In genomic region chr4:86856304-86857112, GRCm38 (mm10) we compare ENCODE assay signal across 8 mouse cellular contexts. TPM values are rescaled to one million over a fixed set of nuclear protein-coding genes. Genes with fewer than 3 reads are reported as not detected.
DNase-seq lines count a peak whose midpoint lies in the region; ATAC-seq and TF ChIP-seq lines count a peak whose summit lies in the region.

No protein-coding gene starts in this region.

- peaks cover 36% of the 10 kb centered on the region for H3K36me3 ChIP-seq in kidney, embryonic 14.5 days (ENCODE audit: control insufficient read depth, insufficient read depth, low read length)
- peaks cover 24% of the 10 kb centered on the region for H3K36me3 ChIP-seq in myocyte (ENCODE audit: control insufficient read depth, insufficient read depth)

- H3ac ChIP-seq in myocyte (ENCODE audit: control insufficient read depth, insufficient read length), result peak overlapping the region; percentile 32

- no peak for TF ChIP-seq CTCF in cortical plate, adult 2 months (IDR thresholded peaks at IDR 0.05; ENCODE audit: extremely low read depth, insufficient read depth, low read length)

- TF ChIP-seq POLR2A in cortical plate, adult 2 months (IDR thresholded peaks at IDR 0.05; ENCODE audit: extremely low read depth, insufficient read depth, low read length), result no peak
- no peak for TF ChIP-seq POLR2A in myocyte (IDR thresholded peaks at IDR 0.05; ENCODE audit: insufficient read length, low read depth)

- H3K4me2 ChIP-seq in kidney, embryonic 14.5 days (replicated peaks; ENCODE audit: low read depth, low read length), result peak overlapping the region; percentile 69
- peak overlapping the region; percentile 66 for H3K4me2 ChIP-seq in myocyte (ENCODE audit: low read depth)

- no peaks in the 10 kb centered on the region for H3K27me3 ChIP-seq in kidney, embryonic 14.5 days (ENCODE audit: control insufficient read depth, insufficient read depth, low read length)
- H3K27me3 ChIP-seq in myocyte (ENCODE audit: control insufficient read depth, insufficient read depth, insufficient read length), result no peaks in the 10 kb centered on the region

- peak overlapping the region; percentile 99 for H3K4me3 ChIP-seq in kidney, embryonic 14.5 days (ENCODE audit: low read length)
- peak overlapping the region; percentile 72 for H3K4me3 ChIP-seq in cortical plate, adult 2 months (ENCODE audit: insufficient read depth, low read length)
- peak overlapping the region; percentile 74 for H3K4me3 ChIP-seq in myocyte

- WGBS in kidney, embryonic 14.5 days, result 1% methylated on average over 44 of the region's 50 CpGs

- H3K27ac ChIP-seq in kidney, embryonic 14.5 days (ENCODE audit: low read depth, low read length), result peak overlapping the region; percentile 96
- peak overlapping the region; percentile 91 for H3K27ac ChIP-seq in cortical plate, adult 2 months (ENCODE audit: insufficient read depth, low read length)

- peak overlapping the region; percentile 100 for H3K9ac ChIP-seq in kidney, embryonic 14.5 days (ENCODE audit: low read depth, low read length)

- no peaks in the 10 kb centered on the region for H3K9me3 ChIP-seq in kidney, embryonic 14.5 days (ENCODE audit: control insufficient read depth, low read length)

- H3K79me2 ChIP-seq in myocyte (ENCODE audit: control insufficient read depth, insufficient read depth), result peaks cover 23% of the 10 kb centered on the region

- 0 out of 2 replicates have a peak, but pooled peaks cover 7% of the 10 kb centered on the region for H3K4me1 ChIP-seq in kidney, embryonic 14.5 days (ENCODE audit: control insufficient read depth, insufficient read depth, low read length)
- no peaks in the 10 kb centered on the region; the same call in 1 of the 2 replicates for H3K4me1 ChIP-seq in cortical plate, adult 2 months (ENCODE audit: control insufficient read depth, insufficient read depth, low read length)

- ATAC-seq in kidney, embryonic 14.5 days (ENCODE audit: low FRiP score, low TSS enrichment), result no peak
- peak; percentile 7 for ATAC-seq in inflammation-experienced regulatory T-cells, adult 6 months

- DNase-seq in kidney, adult 8-10 months, result no peak
- peak; percentile 39 for DNase-seq in CD4-positive, CD25-positive, alpha-beta regulatory T cell, adult 2 months (ENCODE audit: low read depth, low spot score)
- DNase-seq in urinary bladder, postnatal 10 days (ENCODE audit: low spot score), result no peak
- no peak for DNase-seq in urinary bladder, postnatal 4 days (ENCODE audit: low spot score in 2 of 2)

TF ChIP-seq in myocyte, 11 proteins besides CTCF, POLR2A, EP300 and RAD21:
- TF ChIP-seq SRF (IDR thresholded peaks at IDR 0.05; ENCODE audit: control insufficient read depth, insufficient read length, low read depth), result no peak

RNA-seq across cellular contexts. Expression of gene Rps6, which starts 0.7 kb away (rescaled TPM):
- polyA plus RNA-seq in kidney, embryonic 14.5 days (2014; fragmentation: Nextera tagmentation; extraction: Ambion mirVana), result 812 and 921 TPM in 2 replicates
- polyA plus RNA-seq in cortical plate, adult 2 months (2012; rRNA removed), result 613 and 648 TPM in 2 replicates
- 1,000 to 10,000 TPM; 1,929 to 2,891 (median 2,713) TPM for polyA plus RNA-seq in inflammation-experienced regulatory T-cells, adult 6 months (2017; shearing (Covaris generic))
- 2,131 TPM for polyA plus RNA-seq in myocyte (2012; fragmentation: generic; extraction: Trizol)

RNA-seq across cellular contexts. Expression of gene Acer2, which starts 17.7 kb away (rescaled TPM):
- 35.9 and 38.5 TPM in 2 replicates for polyA plus RNA-seq in kidney, embryonic 14.5 days (2014; fragmentation: Nextera tagmentation; extraction: Ambion mirVana)
- polyA plus RNA-seq in cortical plate, adult 2 months (2012; rRNA removed), result 6.3 and 7.2 TPM in 2 replicates
- 1 to 10 TPM; 1.6 to 8.1 (median 6.5) TPM for polyA plus RNA-seq in inflammation-experienced regulatory T-cells, adult 6 months (2017; shearing (Covaris generic))
- 0.01 TPM for polyA plus RNA-seq in myocyte (2012; fragmentation: generic; extraction: Trizol)
